Mouse (Mus musculus) thymus, adult 2 months (tissue): Measurements from ENCODE around the gene Smok3c.

Source experiments
- CTCF ChIP-seq: fragments of 200-500 bp; IDR thresholded peaks from 2 replicates; pipeline ENCODE4 v1.5.1; 2012; ENCODE audit warnings: mild to moderate bottlenecking, control low read depth, low read length, moderate library complexity, borderline replicate concordance; ENCODE audit not compliant: control insufficient read depth, poor library complexity, insufficient read depth; ENCODE audit errors: extremely low read depth
- POLR2A ChIP-seq: fragments of 200-500 bp; IDR thresholded peaks from 2 replicates; pipeline ENCODE4 v1.6.1; 2012; ENCODE audit warnings: mild to moderate bottlenecking, low read length, control low read depth, moderate library complexity; ENCODE audit not compliant: control insufficient read depth, poor library complexity, insufficient read depth; ENCODE audit errors: extremely low read depth

- TF ChIP-seq CTCF (no peak), POLR2A (no peak)
Measured at GRCm38 (mm10) chr5:138076148-138076547, 23.2 kb downstream of the Smok3c start.
